Mouse (Mus musculus) liver, adult 10 weeks (tissue): ENCODE results near the gene Inca1. TPM values are rescaled to one million over a fixed set of nuclear protein-coding genes. Genes with fewer than 3 reads are reported as not detected.

Experiments
- polyA plus RNA-seq: library from polyadenylated mRNA; stranded (reverse); fragments of 350-450 nt; fragmentation: Illumina TruSeq; extraction: RNeasy Lipid Tissue Mini Kit (QIAGEN cat#74804); gene quantifications from one replicate; pipeline ENCODE4 v1.2.3, GENCODE M21; 2014; ENCODE audit warnings: low read depth, low replicate concordance

Gene Inca1
- polyA plus RNA-seq: 21.2 TPM

DNA sequence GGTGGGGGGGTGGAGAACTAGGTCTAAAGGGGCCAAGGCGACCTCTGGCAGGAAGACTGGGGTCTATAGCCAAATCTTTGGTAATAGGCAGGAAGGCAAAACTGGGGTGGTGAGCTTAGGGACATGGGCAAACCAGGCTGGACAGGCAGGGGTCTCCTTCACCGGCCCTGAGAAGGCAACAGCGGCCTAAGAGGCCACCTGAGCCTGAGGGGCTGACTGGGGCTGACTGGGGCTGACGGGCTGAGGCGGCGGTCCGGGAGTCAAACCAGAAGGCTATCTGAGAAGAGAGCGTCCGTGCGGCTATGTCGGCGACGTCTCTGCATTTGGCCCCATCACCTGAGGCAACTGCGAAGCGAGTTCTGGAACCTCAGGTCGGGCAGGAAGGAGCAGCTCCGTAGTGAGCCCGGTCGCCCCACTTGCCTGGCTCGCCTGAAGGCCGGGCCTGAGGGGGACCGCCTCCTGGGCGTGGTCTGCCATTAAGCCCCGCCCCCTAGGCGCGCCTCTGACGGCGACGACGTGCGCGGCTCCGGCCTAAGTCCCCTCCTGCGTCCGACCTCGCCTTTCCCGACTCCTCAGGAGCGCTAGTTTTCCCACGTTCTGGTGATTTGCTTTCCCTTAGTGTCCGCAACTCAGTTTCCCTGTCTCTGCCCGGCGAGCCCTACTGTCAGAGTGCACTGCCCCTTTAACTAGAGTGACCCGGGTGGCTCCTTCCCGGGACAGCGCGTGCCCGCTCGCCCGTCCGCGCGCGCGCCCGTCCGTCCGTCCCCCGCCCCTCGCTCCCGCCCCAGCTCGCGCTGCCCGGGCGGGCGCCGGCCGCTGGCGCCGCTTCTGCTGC is at the start of gene Inca1, which contains the start of gene Kif1c:
Gene Inca1 (minus strand): TSS at position 434 of the 835 bp plus-strand sequence.
Gene Kif1c (plus strand): TSS at position 827 of the 835 bp plus-strand sequence.

DNA sequence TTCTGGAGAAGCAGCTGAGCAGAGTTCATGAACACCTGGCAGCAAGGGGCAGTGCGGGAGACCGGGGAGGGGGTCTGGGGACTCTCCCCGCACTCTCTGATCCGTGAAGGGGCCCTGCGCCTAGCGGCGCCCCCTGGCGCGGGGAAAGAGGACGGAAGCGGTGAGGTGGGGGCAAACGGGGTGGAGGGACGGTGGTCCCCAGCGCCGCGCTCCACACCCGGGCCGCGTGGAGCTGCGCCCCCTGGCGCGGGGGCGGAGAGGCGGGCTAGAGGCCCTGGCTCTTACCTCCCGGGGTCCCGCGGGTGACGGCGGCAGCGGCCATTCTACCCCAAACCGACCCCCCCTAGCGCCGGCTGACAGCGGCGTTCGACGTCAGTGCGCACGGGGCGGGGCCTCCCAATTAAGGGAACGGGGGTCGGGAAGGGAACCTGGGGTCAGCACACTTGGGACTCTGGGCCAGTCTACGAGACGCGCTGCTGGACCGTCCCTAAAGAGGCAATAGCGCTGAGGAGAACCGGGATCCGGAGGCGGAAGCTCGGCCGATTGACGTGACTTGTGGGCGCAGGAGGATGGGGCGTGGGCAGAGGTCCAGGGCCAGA is 12.3 kb downstream of the Inca1 start, which contains the start of gene Camta2:
Gene Camta2 (minus strand): TSS at position 505 of the 599 bp plus-strand sequence.

DNA sequence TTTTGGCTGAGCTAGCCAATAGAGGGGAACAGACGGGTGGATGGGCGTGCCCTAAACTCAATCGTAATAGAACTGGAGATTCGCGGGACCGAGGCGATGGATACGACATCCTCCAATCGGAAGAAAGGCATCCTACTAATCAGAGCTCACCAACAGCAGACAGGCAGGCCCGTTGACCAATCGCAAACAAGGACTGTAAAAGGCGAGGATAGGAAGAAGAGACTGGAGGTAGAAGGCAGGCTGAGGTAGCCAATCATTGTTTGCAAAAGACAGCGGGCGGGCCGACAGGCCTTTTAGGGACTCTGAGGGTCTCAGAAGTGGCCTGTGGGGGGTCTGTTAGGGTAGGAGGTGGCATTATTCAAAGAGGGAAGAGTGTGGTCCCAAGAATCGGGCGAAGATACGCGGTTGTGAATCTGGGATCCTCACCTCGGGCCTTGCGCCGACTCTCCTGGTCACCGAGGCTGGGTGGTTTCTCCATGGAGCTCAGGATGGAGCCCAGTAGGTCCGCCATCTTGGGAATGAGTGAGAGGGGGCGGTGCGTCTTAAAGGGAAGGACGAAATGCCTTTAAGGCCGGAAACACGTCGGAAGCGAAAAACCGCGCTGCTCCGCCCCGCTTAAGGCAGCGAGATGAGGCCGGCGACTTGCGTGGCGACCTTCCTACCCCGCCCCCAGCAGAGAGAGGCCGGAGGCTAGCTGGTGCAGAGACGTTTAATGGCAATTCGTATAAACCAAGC is 31.0 kb downstream of the Inca1 start, which contains the start of gene Spag7:
Gene Spag7 (minus strand): TSS at position 646 of the 735 bp plus-strand sequence.

GRCm38 (mm10) chr11:70656964-70657363 is 43.0 kb downstream of the Inca1 start, which contains the start of gene Eno3:
TSS of gene Eno3 (plus strand) at chr11:70657202.

GRCm38 (mm10) chr11:70654198-70654922 is 45.6 kb downstream of the Inca1 start, which contains the start of gene Pfn1:
TSS of gene Pfn1 (minus strand) at chr11:70654644.

GRCm38 (mm10) chr11:70646691-70647650 is 53.0 kb downstream of the Inca1 start, which contains the start of the genes Rnf167 and Slc25a11:
TSS of gene Rnf167 (plus strand) at chr11:70647235.
TSS of gene Slc25a11 (minus strand) at chr11:70647479.

GRCm38 (mm10) chr11:70638714-70639278 is 61.2 kb downstream of the Inca1 start, which contains the start of gene Gp1ba:
TSS of gene Gp1ba (plus strand) at chr11:70639122.

Other genes starting within 250 kb of the Inca1 start
- gene Med11, start 248.2 kb downstream of the Inca1 start, polyA plus RNA-seq: 4.3 TPM
- 0.82 TPM for gene Zmynd15, start 240.7 kb downstream of the Inca1 start, polyA plus RNA-seq
- gene Cxcl16, start 240.2 kb downstream of the Inca1 start, polyA plus RNA-seq: 4.2 TPM
- not detected for gene Tm4sf5, start 194.9 kb downstream of the Inca1 start, polyA plus RNA-seq
- 0.93 TPM for gene Vmo1, start 185.5 kb downstream of the Inca1 start, polyA plus RNA-seq
- 3.8 TPM for gene Gltpd2, start 181.0 kb downstream of the Inca1 start, polyA plus RNA-seq
- 26.5 TPM for gene Psmb6, start 174.8 kb downstream of the Inca1 start, polyA plus RNA-seq
- not detected for gene Gm40193, start 167.2 kb downstream of the Inca1 start, polyA plus RNA-seq
- 1.1 TPM for gene Pld2, start 160.1 kb downstream of the Inca1 start, polyA plus RNA-seq
- 3.7 TPM for gene Mink1, start 137.3 kb downstream of the Inca1 start, polyA plus RNA-seq
- not detected for gene 4930544D05Rik, start 84.3 kb downstream of the Inca1 start, polyA plus RNA-seq
- not detected for gene Chrne, start 80.9 kb downstream of the Inca1 start, polyA plus RNA-seq
- gene Gp1ba, start 61.0 kb downstream of the Inca1 start, polyA plus RNA-seq: not detected
- 21.5 TPM for gene Rnf167, start 52.9 kb downstream of the Inca1 start, polyA plus RNA-seq
- 29.8 TPM for gene Slc25a11, start 52.7 kb downstream of the Inca1 start, polyA plus RNA-seq
- 88.5 TPM for gene Pfn1, start 45.5 kb downstream of the Inca1 start, polyA plus RNA-seq
- gene Eno3, start 43.0 kb downstream of the Inca1 start, polyA plus RNA-seq: 0.37 TPM
- gene Spag7, start 30.7 kb downstream of the Inca1 start, polyA plus RNA-seq: 18.3 TPM
- gene Camta2, start 12.1 kb downstream of the Inca1 start, polyA plus RNA-seq: 0.74 TPM
- 16.3 TPM for gene Kif1c, start 393 bp upstream of the Inca1 start, polyA plus RNA-seq
- gene Zfp3, start 64.1 kb upstream of the Inca1 start, polyA plus RNA-seq: 1.7 TPM
- 2.3 TPM for gene Scimp, start 112.4 kb upstream of the Inca1 start, polyA plus RNA-seq
- 50.6 TPM for gene Rabep1, start 144.6 kb upstream of the Inca1 start, polyA plus RNA-seq